Mouse (Mus musculus): ENCODE measurements around the gene Dnah9.

- TF ChIP-seq CTCF (IDR thresholded peaks at IDR 0.05; ENCODE audit: insufficient read depth, low read depth, low read length) (no peak; the same call in 1 of the 2 replicates), POLR2A (IDR thresholded peaks at IDR 0.05; ENCODE audit: insufficient read depth, low read depth, low read length) (no peak)
Measured at GRCm38 (mm10) chr11:65820280-65820679, 348.1 kb downstream of the Dnah9 start.
